Mouse (Mus musculus) cerebellum, postnatal 25 days (tissue): ENCODE results near the gene Frk.
"Not testable (repeated sequence)": the region's sequence is repeated elsewhere in the genome, so short reads cannot be mapped to it uniquely, and the experiment has no call there.

Experiments used
- DNase-seq, 2 experiments: peaks; one replicate each; pipeline ENCODE4 v3.0.0; 2021; ENCODE audit warnings: mixed read lengths in 2 of 2

Gene Frk

DNA sequence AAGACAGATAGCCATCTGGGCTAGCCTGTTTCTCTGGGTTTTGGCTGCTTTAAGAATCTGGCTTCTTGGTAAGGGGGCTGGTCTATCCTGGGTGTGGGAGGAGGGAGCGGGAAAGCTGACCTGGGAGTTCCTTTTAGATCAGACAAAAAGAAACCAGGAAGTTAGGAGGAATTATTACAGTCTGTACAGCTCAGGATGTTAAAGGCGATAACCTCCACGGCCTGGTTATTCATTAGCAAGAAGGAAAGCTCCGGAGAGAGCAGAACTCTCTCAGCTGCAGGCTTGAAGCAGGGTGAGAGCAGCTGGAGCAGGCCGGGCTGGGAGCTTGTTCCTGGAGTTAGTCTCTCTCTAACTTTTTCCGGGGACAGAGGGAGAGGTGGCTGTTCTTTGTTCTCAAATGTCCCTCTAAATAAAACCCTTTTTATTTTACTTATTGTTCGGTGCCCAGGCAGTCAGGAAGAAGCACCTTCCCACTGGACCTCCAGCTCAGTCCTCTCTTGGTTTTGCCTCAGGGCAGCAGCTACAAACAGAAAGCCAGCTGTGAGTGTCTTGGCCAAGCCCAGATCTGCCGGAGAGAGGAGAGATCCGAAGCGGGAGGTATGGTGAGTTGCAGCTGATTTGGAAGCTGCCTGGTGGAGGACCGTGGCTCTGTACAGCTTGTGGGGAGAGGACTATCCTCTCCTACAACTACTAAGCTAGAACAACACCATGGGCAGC is at the start of gene Frk:
TSS of gene Frk (plus strand) at position 103 of the 717 bp plus-strand sequence.
- DNase-seq, result no peak

DNA sequence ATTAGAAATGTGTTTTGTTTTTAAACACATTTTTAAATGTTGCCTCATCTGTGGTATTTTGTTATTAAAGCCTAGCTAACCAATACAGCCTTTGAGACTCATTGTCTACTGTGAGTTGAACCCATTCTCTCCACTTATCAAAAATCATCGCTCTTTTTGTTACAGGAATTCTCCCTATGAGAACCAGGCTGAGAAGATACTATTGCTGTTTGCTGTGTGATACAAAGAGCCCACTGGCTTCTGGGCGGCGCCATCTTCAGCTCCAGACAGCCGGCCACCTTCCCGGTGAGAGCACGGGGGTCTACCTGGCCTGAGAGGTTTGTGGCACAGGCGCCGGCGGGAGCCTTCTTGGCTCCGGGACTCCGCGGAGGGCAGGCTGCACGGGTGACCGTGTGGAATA is 49.0 kb upstream of the Frk start:
- not testable (repeated sequence) for DNase-seq

DNA sequence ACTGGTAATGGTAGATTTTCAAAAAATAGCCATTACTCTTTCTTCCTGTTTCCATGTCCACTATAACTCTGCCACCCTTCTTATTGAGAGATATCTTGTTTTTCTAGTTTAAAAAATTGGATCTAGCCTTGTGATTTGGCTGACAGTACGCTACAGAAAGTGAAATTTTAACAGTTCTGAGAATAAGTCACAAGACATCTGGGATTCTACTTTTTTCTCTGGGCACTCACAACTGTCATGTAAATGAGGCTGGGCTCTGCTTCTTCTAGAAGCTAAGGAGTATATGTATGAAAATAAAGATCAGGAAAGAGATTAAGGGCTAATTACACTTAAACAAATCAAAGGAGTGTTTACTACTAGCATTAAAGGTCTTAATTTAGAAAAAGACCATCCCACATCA is 33.7 kb upstream of the Frk start:
- DNase-seq, result no peak

DNA sequence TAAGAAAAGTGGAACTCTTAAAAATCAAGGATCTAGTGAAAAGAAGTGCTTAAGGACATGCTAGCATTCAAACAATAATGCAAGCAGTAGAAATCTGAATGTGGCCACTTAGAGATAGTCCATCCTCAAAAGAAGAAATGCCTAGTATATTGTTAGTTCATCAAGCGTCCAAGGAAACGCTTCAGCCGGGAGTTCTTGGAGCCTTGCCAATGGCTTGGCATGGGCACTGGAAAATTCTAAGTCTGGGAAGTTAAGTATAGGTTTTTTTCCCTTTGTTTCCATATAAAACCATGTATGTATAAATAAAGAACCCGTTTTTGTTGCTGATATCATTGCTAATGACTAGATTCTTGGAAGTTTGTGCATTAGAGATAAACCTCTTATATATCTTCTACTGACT is 21.7 kb upstream of the Frk start:
- peak in 1 of 2 experiments; percentile 15 for DNase-seq

DNA sequence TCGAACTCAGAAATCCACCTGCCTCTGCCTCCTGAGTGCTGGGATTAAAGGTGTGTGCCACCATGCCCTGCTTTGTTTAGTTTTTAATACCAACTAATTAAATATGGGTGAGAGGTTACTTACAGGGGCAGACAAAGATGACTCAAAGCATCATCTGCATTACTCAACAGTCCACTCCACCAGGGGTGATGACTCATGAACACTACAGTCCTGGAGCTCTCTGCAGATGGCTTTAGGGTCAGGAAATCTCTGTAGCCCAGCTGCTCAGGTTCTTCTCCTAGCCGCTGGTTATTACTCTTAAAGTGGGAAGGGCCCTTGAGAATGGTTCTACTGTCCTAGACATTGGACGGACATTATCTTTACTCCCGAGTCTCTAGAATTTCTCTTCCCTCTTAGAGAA is 18.9 kb upstream of the Frk start:
- DNase-seq, result no peak

DNA sequence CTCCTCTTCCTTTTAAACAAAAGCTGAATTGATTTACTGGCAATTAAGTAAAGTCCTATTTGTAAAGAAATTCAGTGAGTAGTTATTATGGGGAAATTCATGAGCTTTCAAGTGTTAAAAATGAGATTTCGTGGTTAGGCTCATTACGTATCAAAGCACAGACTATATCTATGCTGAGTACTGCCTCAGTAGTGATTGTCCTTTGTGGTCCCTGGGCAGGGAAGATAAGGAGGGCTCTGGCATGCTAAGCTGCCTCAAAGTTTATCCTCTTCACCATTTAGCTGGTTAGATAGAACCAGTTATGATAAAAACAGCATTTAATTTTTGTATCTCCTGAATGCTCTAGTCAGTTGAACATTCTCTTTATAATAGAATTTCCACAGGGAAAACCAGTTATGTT is 14.2 kb upstream of the Frk start:
- DNase-seq, result no peak

DNA sequence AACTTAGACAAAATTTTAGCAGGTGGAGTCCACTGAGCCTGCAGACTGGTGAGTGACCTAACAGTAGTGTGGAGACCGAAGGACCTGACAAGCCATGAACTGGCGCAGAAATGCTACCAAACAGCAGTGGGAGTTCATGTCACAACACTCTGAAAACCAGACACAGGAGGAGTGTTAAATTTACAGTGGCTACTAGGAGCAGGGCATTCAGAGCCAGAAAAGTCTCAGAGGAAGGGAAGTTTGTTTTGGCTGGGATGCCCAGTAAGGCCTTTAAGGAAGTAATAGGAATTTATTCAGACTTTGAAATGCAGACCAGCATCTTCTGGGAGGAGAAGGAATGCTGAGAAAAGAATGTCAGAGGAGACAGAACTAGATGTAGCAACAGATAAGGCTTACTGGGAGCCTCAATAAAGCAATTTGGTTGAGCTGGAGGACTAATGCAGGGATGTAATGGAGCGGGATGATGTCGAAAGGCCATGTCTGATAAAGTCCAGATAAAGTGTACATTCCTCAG is 3.2 kb upstream of the Frk start:
- no peak for DNase-seq

DNA sequence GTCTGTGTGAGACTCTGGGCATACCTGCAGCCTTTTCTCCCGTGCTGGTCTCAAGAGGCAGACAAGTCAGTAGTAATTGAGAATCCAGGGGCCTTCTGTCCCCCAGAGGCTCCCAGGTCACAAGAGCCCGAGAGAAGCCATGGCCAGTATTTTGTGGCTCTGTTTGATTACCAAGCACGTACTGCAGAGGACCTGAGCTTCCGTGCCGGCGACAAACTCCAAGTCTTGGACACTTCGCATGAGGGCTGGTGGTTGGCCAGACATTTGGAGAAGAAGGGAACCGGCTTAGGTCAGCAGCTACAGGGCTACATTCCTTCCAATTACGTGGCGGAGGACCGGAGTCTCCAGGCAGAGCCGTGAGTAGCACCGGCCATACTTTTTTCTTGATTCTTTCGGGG is 814 bp downstream of the Frk start:
- no peak for DNase-seq

DNA sequence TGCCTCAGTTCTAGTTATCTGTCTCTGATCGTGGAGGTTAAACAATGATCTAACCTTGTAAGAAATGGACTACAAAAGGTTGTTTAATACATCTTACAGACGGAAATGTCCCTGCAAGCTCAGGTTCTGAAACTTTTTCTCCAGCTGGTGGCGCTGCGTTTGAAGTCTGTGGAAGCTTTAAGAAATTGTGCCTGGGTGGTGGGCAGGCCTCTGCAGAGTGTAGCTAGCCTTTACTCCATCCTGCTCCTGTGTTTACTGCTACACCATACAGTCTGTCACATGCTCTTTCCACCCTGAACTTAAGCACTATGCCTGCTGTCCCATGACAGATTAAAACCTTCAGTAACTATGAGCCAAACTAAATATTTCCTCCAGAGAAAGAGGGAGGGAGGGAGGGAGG is 1.9 kb downstream of the Frk start:
- no peak for DNase-seq

DNA sequence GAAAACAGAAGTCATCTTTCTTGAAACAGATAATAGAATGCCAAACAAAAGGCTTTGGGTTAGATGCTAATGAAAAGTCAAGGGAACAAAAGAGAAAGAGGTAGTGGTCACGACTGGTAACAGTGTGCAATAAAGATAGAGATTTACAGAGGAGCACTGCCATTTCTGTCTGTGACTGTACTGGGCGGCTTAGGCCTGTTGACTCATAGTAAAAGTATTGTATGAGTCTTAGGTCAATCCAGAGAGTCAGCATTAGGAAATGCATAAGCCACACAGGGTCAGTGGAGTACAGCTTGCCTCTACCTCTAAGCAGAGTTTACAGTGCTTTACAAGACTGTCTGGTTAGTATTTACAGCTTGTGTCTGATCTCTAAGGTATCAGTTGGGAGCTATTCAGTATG is 24.6 kb downstream of the Frk start:
- DNase-seq, result no peak

DNA sequence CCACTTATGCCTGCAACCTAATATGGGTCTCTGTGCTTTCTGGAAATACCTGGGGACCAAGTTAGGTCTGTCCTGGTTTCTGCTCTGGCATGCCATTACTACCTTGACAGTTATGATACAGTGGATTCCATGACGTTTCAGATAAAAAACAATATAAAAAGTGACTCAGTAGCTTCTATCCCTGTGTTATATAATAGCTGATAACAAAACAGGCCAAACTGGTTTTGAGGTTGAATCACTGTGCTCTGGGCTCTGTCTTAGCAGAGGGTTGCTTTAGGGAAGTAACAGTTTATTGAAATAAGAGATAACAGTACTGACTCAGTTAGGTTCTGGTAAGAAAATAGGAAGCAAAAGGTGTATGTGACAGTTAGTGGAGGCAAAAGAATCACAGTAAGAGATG is 25.4 kb downstream of the Frk start:
- no peak for DNase-seq

DNA sequence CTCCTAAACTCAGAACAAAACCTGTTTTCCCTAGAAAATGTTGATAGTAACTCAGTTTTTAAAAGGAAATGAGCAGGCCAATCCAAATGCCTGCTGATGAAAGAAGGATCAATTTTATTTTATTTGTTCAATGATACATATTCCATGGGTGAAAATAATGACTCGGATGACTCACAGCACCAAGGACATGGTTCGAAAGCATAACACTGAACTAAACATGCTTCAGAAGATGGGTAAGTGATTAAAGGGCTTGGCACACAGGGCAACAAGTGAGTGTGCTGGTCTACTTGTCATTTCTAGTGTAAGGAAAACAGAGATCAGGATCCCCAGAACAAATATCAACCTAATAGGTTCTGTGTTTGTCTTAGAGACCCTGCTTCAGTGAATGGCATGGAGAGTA is 26.1 kb downstream of the Frk start:
- no peak for DNase-seq

DNA sequence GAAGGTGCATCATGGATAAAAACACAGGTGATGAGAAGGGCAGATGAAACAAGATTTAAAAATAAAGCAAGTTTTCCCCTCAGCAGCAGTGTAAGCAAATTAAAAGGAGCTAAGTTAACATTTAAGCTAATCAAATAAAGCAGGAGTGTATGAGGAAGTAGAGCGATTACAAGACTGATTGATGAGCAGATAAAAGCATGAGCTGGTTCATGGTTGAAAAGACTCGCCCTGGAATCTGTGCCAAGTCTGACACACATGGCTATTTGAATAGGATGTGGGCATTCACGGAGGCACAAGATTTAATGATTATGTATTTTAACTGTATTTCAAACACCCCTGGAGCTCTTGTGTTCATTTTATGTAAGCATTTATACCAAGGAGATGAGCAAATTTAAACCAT is 28.0 kb downstream of the Frk start:
- no peak for DNase-seq

DNA sequence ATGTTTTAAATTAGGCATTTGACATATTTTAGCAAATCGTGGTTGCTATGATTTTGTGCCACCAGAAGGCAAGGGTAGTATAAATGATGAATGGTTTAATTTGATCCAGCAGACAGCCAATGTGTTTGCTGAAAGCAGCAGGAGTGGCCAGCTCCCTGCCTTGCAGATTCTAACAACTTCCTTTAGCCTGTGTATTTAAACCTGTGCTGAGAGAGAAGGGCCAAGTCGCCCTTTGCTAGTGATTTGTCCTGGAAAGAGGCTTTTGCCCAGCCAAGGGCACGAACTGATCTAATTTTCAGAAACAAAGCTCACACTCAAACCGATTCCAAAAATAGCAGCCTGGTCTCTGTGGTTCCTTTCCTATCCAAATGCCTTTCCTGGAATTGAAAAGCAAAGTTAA is 29.4 kb downstream of the Frk start:
- DNase-seq, result peak; percentile 11 to 21

DNA sequence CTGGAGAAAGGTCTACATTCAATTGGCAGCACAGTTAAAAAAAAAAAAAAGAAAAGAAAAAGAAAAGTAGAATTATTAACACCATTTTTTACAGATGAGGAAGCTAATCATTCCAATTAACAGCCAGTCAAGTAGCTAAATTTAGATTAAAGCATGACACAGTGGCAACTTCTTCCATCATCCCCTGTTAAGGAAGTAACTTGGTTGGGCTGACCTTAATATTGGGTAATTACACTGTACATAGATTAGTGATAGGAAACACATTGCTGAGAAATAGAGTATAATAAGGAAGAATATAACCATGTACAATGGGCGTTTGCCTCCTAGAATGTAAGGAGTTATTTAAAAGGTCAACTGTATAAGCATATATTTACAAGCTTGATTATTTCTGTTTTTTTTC is 42.4 kb downstream of the Frk start:
- no peak for DNase-seq

DNA sequence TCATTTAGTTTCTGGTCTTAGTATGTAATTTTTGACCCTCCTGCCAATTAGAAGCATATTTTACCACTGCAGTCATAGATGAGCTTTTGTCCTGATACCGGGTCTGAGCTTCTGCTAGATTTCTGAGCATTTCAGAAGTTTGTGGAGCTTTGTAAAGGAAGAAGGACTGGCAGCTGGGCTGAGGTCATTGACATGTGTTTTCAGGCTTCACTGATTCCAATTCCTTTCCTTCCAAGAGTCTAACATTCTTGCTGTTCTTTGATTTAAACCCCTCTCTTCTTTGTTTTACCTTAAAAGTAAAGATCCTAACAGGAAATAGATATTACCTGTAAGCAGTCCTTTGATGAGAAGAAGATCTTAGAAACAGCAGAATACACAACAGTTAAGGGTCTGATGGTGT is 48.6 kb downstream of the Frk start:
- DNase-seq, result no peak

DNA sequence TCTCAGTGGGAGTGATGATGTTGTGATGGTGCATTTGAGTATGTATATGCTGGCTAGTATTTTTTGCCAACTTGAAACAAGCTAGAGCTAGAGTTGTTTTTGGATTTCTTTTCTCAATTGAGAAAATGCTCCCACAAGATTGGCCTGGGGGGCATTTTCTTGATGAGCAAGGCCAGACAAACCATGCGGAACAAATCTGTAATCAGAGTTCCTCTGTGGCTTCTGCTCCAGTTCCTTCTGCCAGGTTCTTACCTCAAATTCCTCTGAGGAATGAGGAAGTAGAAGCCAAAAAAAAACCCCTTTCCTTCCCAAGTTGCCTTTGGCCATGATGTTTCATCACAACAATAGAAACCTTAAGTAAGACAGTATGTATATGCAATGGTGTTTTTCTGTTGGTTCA is 49.3 kb downstream of the Frk start:
- no peak for DNase-seq

DNA sequence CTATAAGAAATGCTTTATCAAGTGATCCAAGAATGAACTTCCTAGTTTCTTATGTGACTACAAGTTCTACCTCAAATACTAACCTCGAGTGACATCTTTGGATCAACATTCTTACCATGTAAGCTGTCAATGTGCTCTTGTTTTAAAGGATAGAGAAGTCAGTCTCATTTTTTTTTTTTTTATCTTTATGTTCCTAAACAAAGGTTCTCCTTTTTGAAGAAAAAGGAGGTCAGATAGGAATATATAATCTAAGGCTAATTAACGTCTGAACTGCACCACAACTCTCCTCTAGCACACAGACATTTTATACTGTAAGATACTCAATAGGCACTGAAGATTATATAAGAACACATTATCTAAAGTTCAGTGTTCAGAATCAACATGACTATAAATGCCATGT is 57.5 kb downstream of the Frk start:
- no peak for DNase-seq

DNA sequence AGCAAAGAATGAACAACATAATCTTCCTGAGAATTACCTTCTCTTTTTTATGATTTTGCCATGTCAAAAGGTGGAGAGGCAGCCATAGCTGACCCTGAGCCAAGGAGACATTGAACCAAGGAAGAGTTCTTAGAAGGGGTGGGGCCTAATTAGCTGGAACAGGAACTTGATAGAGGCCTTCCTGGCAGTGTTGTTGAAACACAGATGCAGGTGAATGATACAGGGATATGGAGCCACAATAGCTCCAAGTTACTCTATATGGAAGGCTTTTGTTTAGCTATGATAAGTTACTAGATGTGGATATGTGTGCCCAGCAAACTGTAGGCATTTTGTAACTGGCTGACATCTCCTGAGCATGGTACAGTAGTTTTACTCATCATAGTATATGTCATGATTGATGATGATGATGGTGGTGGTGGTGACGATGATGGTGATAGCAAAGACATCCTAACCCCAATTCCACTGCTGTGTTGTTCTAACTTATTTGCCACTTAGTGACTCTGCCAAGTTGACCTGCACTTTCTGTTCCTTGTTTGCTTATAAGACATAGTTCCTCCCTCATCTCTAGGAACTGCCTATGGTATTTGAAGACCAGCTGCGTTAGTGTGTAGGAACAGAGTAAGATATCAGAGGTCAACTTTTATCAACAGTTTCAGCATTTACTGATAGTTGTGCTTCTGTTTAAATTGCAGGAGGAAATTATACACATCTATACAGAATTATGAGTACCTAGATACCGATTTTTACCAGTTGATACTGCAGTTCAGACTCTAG is 58.7 kb downstream of the Frk start:
- DNase-seq, result no peak

DNA sequence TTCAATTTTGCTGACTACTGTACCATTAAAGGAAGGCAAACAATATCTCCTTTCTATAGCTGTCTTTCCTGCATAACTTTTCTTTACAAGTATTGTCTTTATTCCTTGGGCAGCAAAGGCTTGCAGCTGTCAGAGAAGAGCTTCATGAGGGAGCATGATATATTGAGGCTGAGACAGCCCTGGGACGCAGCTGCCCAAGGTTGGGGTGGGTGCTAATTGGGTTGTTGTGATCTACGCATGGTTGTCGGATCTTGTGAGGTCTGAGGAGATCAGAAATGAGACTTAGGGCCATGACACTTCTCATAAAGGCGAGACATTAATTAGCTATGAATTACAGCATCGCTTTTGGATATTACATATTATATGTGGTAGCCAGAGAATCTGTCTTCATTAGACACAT is 67.4 kb downstream of the Frk start:
- DNase-seq, result no peak

DNA sequence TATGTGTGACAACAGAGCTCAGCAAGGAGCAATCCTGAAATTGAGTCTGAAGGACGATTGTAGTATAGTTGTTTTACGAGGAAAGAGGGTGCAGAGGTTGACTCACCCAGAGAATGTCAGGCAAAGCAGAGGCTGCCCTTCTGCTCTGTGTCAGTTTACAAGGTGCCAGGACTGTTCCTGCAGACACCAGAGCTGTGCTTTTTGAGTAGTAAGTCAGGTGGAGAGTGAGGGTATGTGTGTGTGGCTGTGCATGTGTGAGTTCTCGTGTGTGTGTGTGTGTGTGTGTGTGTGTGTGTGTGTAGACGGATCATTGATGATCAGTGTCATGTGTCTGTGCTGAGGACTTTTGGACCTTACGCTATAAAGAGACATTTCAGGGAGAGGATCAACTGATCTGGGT is 68.4 kb downstream of the Frk start:
- peak; percentile 9 to 10 for DNase-seq

DNA sequence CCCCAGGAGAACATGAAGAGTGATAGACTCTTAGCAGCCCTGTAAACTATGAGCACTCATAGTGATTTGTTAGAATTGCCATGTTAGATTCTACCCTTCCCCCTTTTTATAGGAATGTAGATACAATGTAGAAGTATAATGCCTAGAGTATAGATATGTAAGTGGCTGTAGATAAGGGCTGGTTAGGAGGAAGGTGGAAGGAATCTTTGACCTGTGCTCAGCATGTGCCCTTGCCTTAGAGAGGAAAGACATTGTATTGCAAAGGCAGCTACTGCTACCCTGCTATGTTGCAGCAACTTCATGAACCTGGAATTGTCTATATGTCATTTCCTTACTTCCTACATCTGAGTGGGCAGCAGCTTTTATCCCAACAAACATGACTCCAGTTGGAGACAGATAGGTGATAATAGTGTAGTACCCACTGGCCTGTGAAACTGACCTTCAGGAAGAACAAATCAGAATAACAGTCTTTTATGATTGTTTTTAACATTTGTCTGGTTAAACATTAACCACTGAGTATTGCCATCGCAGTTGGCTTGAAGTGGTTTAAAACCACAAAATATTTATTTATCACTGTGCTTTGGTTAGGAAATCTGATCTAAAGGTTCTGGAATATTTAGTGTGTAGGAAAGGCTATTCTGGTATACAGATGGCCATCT is 80.4 kb downstream of the Frk start:
- DNase-seq, result no peak

DNA sequence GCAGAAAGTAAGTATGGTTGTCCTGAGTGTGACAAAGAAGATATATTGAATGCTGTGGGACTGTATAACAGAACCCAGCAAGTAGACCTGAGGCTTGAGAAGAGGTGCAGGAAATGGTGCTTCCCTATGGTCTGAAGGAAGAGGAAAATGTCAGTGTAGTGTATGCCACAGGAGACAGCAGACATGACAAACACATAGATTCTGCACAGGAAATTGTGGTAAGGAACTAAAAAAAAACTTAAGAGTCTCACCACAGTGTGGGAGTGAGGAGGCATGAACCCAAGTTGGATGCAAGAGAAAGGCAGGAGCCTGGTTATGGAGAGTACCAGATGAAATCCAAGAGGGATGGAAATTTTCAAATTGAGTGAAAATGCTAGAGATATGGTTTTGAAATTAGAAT is 132.3 kb downstream of the Frk start:
- no peak for DNase-seq

DNA sequence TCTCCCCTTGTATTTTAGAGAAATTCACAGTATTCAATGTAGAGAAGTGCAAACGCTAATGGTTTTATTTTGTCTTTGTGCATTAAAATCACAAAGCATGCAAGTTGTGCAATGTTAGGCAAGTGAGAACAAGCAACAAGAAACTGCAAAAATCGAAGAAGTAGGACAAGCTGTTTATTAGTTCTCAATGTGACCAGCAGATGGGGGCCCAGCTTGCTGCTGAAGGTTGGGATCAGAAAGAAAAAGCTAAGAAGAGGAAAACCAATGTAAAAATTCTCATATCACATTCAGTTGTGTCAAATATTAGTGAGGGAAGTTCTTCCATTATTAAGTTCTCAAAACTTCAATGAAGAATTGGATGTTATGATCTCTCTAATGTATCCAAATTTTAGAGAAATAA is 134.0 kb downstream of the Frk start:
- DNase-seq, result peak in 1 of 2 experiments; percentile 12
